ENCODE assay signal across 27 mouse cellular contexts in genomic region chr4:138816166-138816565, GRCm38 (mm10). TPM values are rescaled to one million over a fixed set of nuclear protein-coding genes. Genes with fewer than 3 reads are reported as not detected.
"Had no signal": no experiment of that assay in that cellular context is flagged by ENCODE, and none has a peak within 500 bp of the region (broad histone marks: within the 10 kb centered on the region; RNA-seq: fewer than 3 reads in every experiment).

No protein-coding gene starts in this region.

- H3K4me1 ChIP-seq: neural tube, embryonic 13.5 days; neural tube, embryonic 15.5 days had no signal

- H3K27ac ChIP-seq: liver, embryonic 14.5 days; midbrain, embryonic 10.5 days; midbrain, embryonic 12.5 days; neural tube, embryonic 13.5 days; neural tube, embryonic 15.5 days had no signal

- DNase-seq: lung, adult 18-20 months; lung, embryonic 14.5 days; lung, postnatal 10 days; lung, postnatal 4 days; midbrain, embryonic 14.5 days; retina, postnatal 1 day; right cerebral cortex, adult 18-20 months; right cerebral cortex, postnatal 25 days; right cerebral cortex, postnatal 4 days; spleen, adult 18-20 months; thymus, adult 2 months; thymus, postnatal 25 days; thymus, postnatal 4 days had no signal

- H3K4me3 ChIP-seq: midbrain, embryonic 10.5 days; midbrain, embryonic 12.5 days; myocyte; neural tube, embryonic 13.5 days; neural tube, embryonic 15.5 days had no signal

- H3K36me3 ChIP-seq: midbrain, embryonic 10.5 days; midbrain, embryonic 12.5 days; neural tube, embryonic 13.5 days; neural tube, embryonic 15.5 days had no signal

- H3K27me3 ChIP-seq: neural tube, embryonic 13.5 days; neural tube, embryonic 15.5 days had no signal

RNA-seq across cellular contexts. Expression of gene Pla2g2d, which starts 40.6 kb away (rescaled TPM):
- polyA plus RNA-seq: liver, embryonic 14.5 days; liver, embryonic 16.5 days; lung, embryonic 16.5 days; midbrain, embryonic 14.5 days had no signal

RNA-seq across cellular contexts. Expression of gene Pla2g5, which starts 47.1 kb away (rescaled TPM):
- polyA plus RNA-seq: liver, embryonic 14.5 days; liver, embryonic 16.5 days; midbrain, embryonic 12.5 days; neural tube, embryonic 11.5 days had no signal

RNA-seq across cellular contexts. Expression of gene Gm13030, which starts 57.6 kb away (rescaled TPM):
- polyA plus RNA-seq: liver, embryonic 14.5 days; liver, embryonic 16.5 days; lung, embryonic 14.5 days; lung, embryonic 16.5 days; midbrain, embryonic 10.5 days; midbrain, embryonic 12.5 days; midbrain, embryonic 14.5 days; midbrain, embryonic 16.5 days; myocyte; neural tube, embryonic 11.5 days; neural tube, embryonic 13.5 days; neural tube, embryonic 15.5 days; small intestine, adult 2 months; stomach, embryonic 14.5 days; stomach, embryonic 16.5 days; thymus, adult 2 months; urinary bladder, adult 2 months had no signal

RNA-seq across cellular contexts. Expression of gene Pla2g2f, which starts 58.7 kb away (rescaled TPM):
- polyA plus RNA-seq: liver, embryonic 16.5 days; lung, embryonic 14.5 days; lung, embryonic 16.5 days; midbrain, embryonic 16.5 days; myocyte; neural tube, embryonic 13.5 days; neural tube, embryonic 15.5 days; urinary bladder, adult 2 months had no signal
